Mouse (Mus musculus) bone marrow, adult 2 months (tissue): ENCODE results near the gene Aasdhppt.

Experiments
- CTCF ChIP-seq: fragments of 200-500 bp; IDR thresholded peaks from 2 replicates; pipeline ENCODE4 v1.5.1; 2011; ENCODE audit warnings: low read length, control low read depth; ENCODE audit not compliant: control insufficient read depth, insufficient read depth
- POLR2A ChIP-seq: fragments of 200-500 bp; IDR thresholded peaks from 2 replicates; pipeline ENCODE4 v1.6.1; 2011; ENCODE audit warnings: low read depth, mild to moderate bottlenecking, control low read depth, low read length, borderline replicate concordance; ENCODE audit not compliant: control insufficient read depth

DNA sequence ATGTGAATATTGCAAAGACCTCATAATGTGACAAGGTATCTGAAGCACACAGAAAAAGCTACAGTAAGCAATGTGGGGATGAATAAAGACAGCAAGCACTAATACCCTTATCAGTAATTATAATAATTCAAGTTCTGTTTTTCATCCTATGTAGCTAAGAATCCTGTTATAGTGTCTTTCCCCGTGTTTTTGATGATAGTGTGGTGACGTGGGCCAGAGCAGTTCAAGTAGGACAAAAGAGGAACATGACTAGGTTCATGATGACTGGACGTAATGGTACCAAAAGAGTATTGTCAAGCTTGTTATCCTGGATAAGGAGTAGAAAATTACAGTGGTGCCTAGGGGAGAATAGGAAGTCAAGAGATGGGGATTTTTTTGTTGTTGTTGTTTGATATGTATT lies 1.4 kb upstream of the Aasdhppt start:
- TF ChIP-seq CTCF = no peak
- no peak for TF ChIP-seq POLR2A
